Mouse (Mus musculus) macrophage (primary cell): ENCODE data around the gene Abcc6. TPM values are rescaled to one million over a fixed set of nuclear protein-coding genes. Genes with fewer than 3 reads are reported as not detected.

ENCODE experiments used
- H3K27ac ChIP-seq: fragments of 350-480 bp; formaldehyde crosslinking; 2 replicates; pipeline ENCODE4 v1.9.0; 2021
- H3K36me3 ChIP-seq: fragments of 350-480 bp; formaldehyde crosslinking; 2 replicates; pipeline ENCODE4 v1.9.0; 2021; ENCODE audit errors: inconsistent target
- H3K4me3 ChIP-seq: fragments of 350-480 bp; formaldehyde crosslinking; 2 replicates; pipeline ENCODE4 v1.9.0; 2021; ENCODE audit errors: inconsistent target
- H3K79me2 ChIP-seq: fragments of 350-480 bp; formaldehyde crosslinking; 2 replicates; pipeline ENCODE4 v1.9.0; 2021; ENCODE audit errors: inconsistent target
- WGBS: methylation state at CpG from one replicate; pipeline ENCODE4 v1.1.7; 2026; ENCODE audit warnings: inconsistent platforms; ENCODE audit not compliant: missing documents; 5-methylcytosine and 5-hydroxymethylcytosine counted together
- polyA plus RNA-seq: library from polyadenylated mRNA; stranded (reverse); fragments of 250-400 nt; gene quantifications from 3 replicates; pipeline ENCODE4 v1.2.4, GENCODE M21; 2018; ENCODE audit warnings: inconsistent platforms
- total RNA-seq, 78 experiments: library from RNA; depleted of rRNA; stranded (reverse); fragments of 250-400 nt; gene quantifications; 1 replicate in 9 of 78; 2 replicates in 24 of 78; 3 replicates in 43 of 78; 4 replicates in 2 of 78; pipeline ENCODE4 v1.2.4; 2018; ENCODE audit warnings: inconsistent platforms in 56 of 78

The Abcc6 gene
- under 1 TPM in 1 of 26 experiments, not detected in 25; 0.15 TPM for total RNA-seq (2018; cell fraction: chromatin; rRNA removed)
- total RNA-seq (2018; cell fraction: cytosol; rRNA removed) = not detected
- not detected for total RNA-seq (2018; cell fraction: nucleus; rRNA removed)
- not detected in 3 replicates for polyA plus RNA-seq

GRCm38 (mm10) chr7:46030145-46030488 is at the start of gene Abcc6:
Gene Abcc6, minus strand, starts transcription at chr7:46030302.
- Histone ChIP-seq H3K79me2 (peaks cover 13% of the 10 kb centered on the region), H3K4me3 (no peak within 1 kb of the TSS), H3K36me3 (no peaks in the 10 kb centered on the region), H3K27ac (no peak within 1 kb of the TSS)
- WGBS = 61% methylated on average over 11 of the region's 11 CpGs

- Histone ChIP-seq H3K4me3 (no peak overlapping the region), H3K79me2 (no peaks in the 10 kb centered on the region), H3K27ac (no peak overlapping the region), H3K36me3 (peaks cover 51% of the 10 kb centered on the region)
- WGBS = 94% methylated on average over 12 of the region's 12 CpGs
These were observed 47.6 kb upstream of the Abcc6 start for GRCm38 (mm10) chr7:46077675-46078074.

DNA sequence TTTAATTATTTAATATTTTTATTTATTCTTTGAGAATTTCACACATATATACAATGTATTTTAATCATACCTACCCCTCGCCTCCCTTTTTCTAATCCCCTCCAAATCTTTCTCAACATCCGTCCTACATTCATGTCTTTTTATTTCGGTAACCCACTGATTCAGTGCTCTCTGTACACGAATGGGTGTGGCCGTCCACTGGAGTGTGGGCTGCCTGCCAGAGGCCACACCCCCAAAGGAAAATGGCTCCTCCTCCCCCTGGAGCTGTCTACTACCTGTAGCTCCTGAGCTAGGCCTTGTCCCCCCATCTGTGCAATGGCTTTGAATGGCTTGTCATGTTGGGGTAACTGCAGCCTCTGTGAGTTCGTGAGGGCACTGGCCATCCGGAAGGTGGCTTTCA is 46.7 kb upstream of the Abcc6 start:
- H3K36me3 ChIP-seq = peaks cover 51% of the 10 kb centered on the region
- no peaks in the 10 kb centered on the region for H3K79me2 ChIP-seq
- 91% methylated on average over 7 of the region's 7 CpGs for WGBS
- H3K4me3 ChIP-seq = no peak overlapping the region
- no peak overlapping the region for H3K27ac ChIP-seq

- no peak overlapping the region for H3K4me3 ChIP-seq
- H3K27ac ChIP-seq = no peak overlapping the region
- H3K79me2 ChIP-seq = no peaks in the 10 kb centered on the region
- peaks cover 55% of the 10 kb centered on the region; the same call in 1 of the 2 replicates for H3K36me3 ChIP-seq
- WGBS = 97% methylated on average over 8 of the region's 8 CpGs
These were observed 38.7 kb upstream of the Abcc6 start for GRCm38 (mm10) chr7:46068831-46069230.

- H3K27ac ChIP-seq = no peak overlapping the region
- H3K79me2 ChIP-seq = no peaks in the 10 kb centered on the region
- H3K36me3 ChIP-seq = peaks cover 22% of the 10 kb centered on the region; the same call in 1 of the 2 replicates
- no peak overlapping the region for H3K4me3 ChIP-seq
- WGBS = 96% methylated on average over 6 of the region's 6 CpGs
These were observed 33.2 kb upstream of the Abcc6 start for GRCm38 (mm10) chr7:46063296-46063695.

GRCm38 (mm10) chr7:46061614-46062013 is 31.5 kb upstream of the Abcc6 start:
- Histone ChIP-seq H3K4me3 (no peak overlapping the region), H3K27ac (no peak overlapping the region), H3K79me2 (no peaks in the 10 kb centered on the region), H3K36me3 (peaks cover 16% of the 10 kb centered on the region; the same call in 1 of the 2 replicates)
- 93% methylated on average over 16 of the region's 16 CpGs for WGBS

- 94% methylated on average over 8 of the region's 8 CpGs for WGBS
- H3K79me2 ChIP-seq = no peaks in the 10 kb centered on the region
- H3K36me3 ChIP-seq = peaks cover 15% of the 10 kb centered on the region; the same call in 1 of the 2 replicates
These were observed 30.6 kb upstream of the Abcc6 start for GRCm38 (mm10) chr7:46060688-46061087.

DNA sequence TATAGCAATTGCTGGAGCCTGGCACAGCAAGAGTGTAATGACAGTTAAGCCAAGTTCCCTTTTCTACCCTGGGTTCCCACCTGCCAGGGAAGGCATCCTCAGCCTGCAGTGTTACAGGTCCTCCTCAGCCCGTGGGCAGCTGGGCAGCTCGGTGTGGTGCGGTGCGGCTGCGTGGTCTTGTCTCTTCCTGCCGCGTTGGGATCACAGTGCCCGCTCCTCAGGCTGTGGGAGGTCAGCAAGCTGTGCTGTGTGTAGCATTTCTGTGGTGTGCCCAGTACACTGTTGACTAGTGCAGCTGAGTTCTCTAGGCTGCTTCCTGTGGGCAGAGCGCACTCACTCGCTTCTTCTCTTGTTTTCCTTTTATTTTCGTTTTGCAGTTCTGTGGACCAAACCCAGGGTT is 28.8 kb upstream of the Abcc6 start:
- peak overlapping the region; percentile 28; the same call in 1 of the 2 replicates for H3K27ac ChIP-seq
- H3K79me2 ChIP-seq = no peaks in the 10 kb centered on the region
- H3K4me3 ChIP-seq = peak overlapping the region; percentile 20
- WGBS = 4% methylated on average over 11 of the region's 11 CpGs
- peaks cover 21% of the 10 kb centered on the region; the same call in 1 of the 2 replicates for H3K36me3 ChIP-seq

More at GRCm38 (mm10) chr7:46060688-46061087, 30.6 kb upstream of the Abcc6 start:
- Histone ChIP-seq H3K27ac (no peak overlapping the region), H3K4me3 (no peak overlapping the region)

DNA sequence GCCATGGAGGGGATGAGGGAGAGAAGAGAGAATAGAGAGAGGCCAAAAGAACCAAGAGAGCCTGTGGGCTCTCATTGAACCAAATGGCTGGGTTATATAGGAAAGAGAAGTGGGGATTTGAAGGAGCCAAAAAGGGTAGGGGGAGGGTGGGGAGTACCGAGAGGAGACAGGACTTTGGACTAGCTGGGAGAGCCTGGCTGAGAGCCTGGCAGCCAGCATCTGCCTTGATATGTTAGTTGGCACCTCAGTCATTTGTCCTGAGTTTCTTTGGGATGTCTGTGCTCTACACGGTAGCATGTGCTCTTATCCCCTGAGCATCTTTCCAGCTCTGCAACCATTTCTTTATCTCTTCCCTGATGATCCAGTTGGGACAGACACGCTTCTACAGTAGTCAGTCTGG is 23.5 kb upstream of the Abcc6 start:
- WGBS = 98% methylated on average over 3 of the region's 3 CpGs
- Histone ChIP-seq H3K79me2 (no peaks in the 10 kb centered on the region), H3K27ac (no peak overlapping the region), H3K4me3 (no peak overlapping the region), H3K36me3 (peaks cover 20% of the 10 kb centered on the region; the same call in 1 of the 2 replicates)

DNA sequence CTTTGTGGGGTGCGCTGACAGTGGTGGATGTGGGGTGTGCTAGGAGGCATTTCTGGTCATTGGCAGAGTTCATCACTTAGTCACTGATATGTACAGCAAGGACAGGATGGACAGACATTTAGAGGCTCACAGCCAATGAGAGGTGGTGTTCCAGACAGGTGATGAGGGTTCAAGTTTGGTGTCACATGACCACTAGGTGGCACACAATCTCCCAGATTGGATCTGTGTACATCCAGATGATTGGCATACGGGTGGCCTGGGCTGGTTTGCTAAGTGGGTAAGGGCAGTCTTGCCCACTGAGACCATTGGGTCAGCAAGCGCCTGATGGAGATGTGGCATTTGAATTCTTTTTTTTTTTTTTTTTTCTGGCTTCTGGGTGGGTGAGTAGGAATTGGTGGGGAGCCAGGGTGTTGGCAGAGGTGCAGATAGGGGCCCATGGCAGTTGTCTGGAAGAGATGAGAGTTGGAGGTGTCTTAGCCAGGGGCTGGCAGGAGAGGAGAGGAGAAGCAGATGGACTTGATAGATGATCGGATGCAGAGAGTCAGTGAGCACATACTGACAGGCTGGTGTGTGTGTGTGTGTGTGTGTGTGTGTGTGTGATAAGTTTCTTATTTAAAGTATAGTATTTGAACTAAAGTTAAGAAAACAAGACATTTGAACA is 22.2 kb upstream of the Abcc6 start:
- Histone ChIP-seq H3K4me3 (no peak overlapping the region), H3K79me2 (no peaks in the 10 kb centered on the region), H3K27ac (no peak overlapping the region), H3K36me3 (peaks cover 20% of the 10 kb centered on the region; the same call in 1 of the 2 replicates)
- 93% methylated on average over 4 of the region's 4 CpGs for WGBS

GRCm38 (mm10) chr7:46049981-46050380 is 19.9 kb upstream of the Abcc6 start:
- H3K36me3 ChIP-seq = peaks cover 25% of the 10 kb centered on the region; the same call in 1 of the 2 replicates
- 90% methylated on average over 7 of the region's 7 CpGs for WGBS
- H3K79me2 ChIP-seq = no peaks in the 10 kb centered on the region
- no peak overlapping the region for H3K27ac ChIP-seq
- H3K4me3 ChIP-seq = no peak overlapping the region

- peaks cover 30% of the 10 kb centered on the region; the same call in 1 of the 2 replicates for H3K36me3 ChIP-seq
These were observed 17.9 kb upstream of the Abcc6 start for GRCm38 (mm10) chr7:46047873-46048562.

GRCm38 (mm10) chr7:46045882-46046281 is 15.8 kb upstream of the Abcc6 start:
- no peak overlapping the region for H3K4me3 ChIP-seq
- H3K79me2 ChIP-seq = no peaks in the 10 kb centered on the region
- WGBS = 62% methylated on average over 11 of the region's 11 CpGs
- no peak overlapping the region for H3K27ac ChIP-seq
- H3K36me3 ChIP-seq = peaks cover 44% of the 10 kb centered on the region; the same call in 1 of the 2 replicates

More at GRCm38 (mm10) chr7:46047873-46048562, 17.9 kb upstream of the Abcc6 start:
- H3K27ac ChIP-seq = no peak overlapping the region
- no peak overlapping the region for H3K4me3 ChIP-seq
- H3K79me2 ChIP-seq = no peaks in the 10 kb centered on the region
- 91% methylated on average over 13 of the region's 13 CpGs for WGBS

DNA sequence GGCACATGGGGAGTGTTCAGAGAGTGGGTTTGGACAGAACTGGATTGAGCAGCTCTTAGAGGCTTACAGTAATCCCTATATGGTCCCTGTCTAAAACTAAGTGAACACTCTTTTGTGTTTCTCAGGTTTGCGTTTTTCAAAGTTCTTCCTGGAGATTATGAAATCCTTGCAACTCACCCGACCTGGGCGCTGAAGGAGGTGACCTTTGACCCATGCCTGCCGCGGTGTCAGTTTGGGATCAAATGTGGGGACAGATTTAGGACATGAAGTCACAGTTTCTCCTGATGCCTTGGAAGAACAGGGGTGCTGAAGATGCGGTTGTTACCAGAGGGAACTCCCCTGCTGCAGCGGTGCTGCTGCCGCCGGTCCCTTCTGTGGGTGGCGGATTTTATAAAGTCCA is 14.0 kb upstream of the Abcc6 start:
- no peaks in the 10 kb centered on the region for H3K79me2 ChIP-seq
- H3K4me3 ChIP-seq = no peak overlapping the region
- H3K27ac ChIP-seq = no peak overlapping the region
- peaks cover 46% of the 10 kb centered on the region; the same call in 1 of the 2 replicates for H3K36me3 ChIP-seq
- WGBS = 96% methylated on average over 10 of the region's 10 CpGs

DNA sequence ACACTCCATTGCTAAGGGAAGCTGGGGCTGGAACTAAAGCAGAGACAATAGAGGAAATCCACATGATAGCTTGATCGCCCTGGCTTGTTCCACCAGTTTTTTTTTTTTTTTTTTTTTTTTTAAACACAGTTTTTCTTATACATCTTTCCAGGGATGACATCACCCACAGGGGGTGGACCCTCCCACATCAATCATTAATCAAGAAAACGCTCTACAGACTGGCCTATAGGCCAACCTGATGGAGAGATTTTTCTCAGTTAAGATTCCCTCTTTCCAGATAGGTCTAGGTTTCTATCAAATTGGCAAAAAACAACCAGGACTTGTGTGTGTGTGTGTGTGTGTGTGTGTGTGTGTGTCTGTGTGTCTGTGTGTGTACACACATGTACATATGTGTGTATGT is 9.8 kb upstream of the Abcc6 start:
- Histone ChIP-seq H3K79me2 (peaks cover 9% of the 10 kb centered on the region; the same call in 1 of the 2 replicates), H3K4me3 (no peak overlapping the region), H3K27ac (no peak overlapping the region), H3K36me3 (peaks cover 29% of the 10 kb centered on the region; the same call in 1 of the 2 replicates)
- 92% methylated on average over 2 of the region's 2 CpGs for whole genome bisulfite sequencing
